Mouse (Mus musculus) neural tube, embryonic 12.5 days (tissue): Measurements from ENCODE around the gene Wdr54. TPM values are rescaled to one million over a fixed set of nuclear protein-coding genes. Genes with fewer than 3 reads are reported as not detected.
A peak's percentile ranks its signal among the peaks of the same experiment; 100 is the strongest.

Experiments used
- ATAC-seq: fragments of 200-750 bp; cut with Nextera tagmentation; 2 replicates; pipeline ENCODE4 v1.8.0; 2017; ENCODE audit warnings: low read depth, mild to moderate bottlenecking, moderate TSS enrichment, moderate library complexity; ENCODE audit not compliant: low FRiP score
- H3K27ac ChIP-seq: fragments of 300-500 bp; sonication (generic); 2 replicates; pipeline ENCODE4 v1.5.1; 2016
- H3K27me3 ChIP-seq: fragments of 300-500 bp; sonication (generic); replicated peaks from 2 replicates; pipeline ENCODE4 v1.6.1; 2016; ENCODE audit warnings: mild to moderate bottlenecking
- H3K36me3 ChIP-seq: fragments of 300-500 bp; sonication (generic); 2 replicates; pipeline ENCODE4 v1.6.1; 2016; ENCODE audit warnings: mild to moderate bottlenecking
- H3K4me1 ChIP-seq: fragments of 300-500 bp; sonication (generic); 2 replicates; pipeline ENCODE4 v1.6.1; 2016
- H3K4me2 ChIP-seq: fragments of 300-500 bp; sonication (generic); replicated peaks from 2 replicates; pipeline ENCODE4 v1.6.1; 2016; ENCODE audit warnings: mild to moderate bottlenecking
- H3K4me3 ChIP-seq: fragments of 300-500 bp; sonication (generic); 2 replicates; pipeline ENCODE4 v1.5.1; 2016
- H3K9ac ChIP-seq: fragments of 300-500 bp; sonication (generic); 2 replicates; pipeline ENCODE4 v1.6.1; 2016; ENCODE audit warnings: mild to moderate bottlenecking
- H3K9me3 ChIP-seq: fragments of 300-500 bp; sonication (generic); 2 replicates; pipeline ENCODE4 v1.6.1; 2016; ENCODE audit warnings: mild to moderate bottlenecking
- WGBS: fragments of 180-500 bp; shearing (Covaris S2); methylation state at CpG from one replicate; pipeline ENCODE4 v1.1.7; 2016; 5-methylcytosine and 5-hydroxymethylcytosine counted together
- polyA plus RNA-seq: library from polyadenylated mRNA; unstranded; fragments of >200 nt; fragmentation: Nextera tagmentation; extraction: Ambion mirVana; gene quantifications from 2 replicates; pipeline ENCODE4 v1.2.1, GENCODE M21; 2016

Gene Wdr54
- polyA plus RNA-seq = 11.5 and 13.5 TPM in 2 replicates

DNA sequence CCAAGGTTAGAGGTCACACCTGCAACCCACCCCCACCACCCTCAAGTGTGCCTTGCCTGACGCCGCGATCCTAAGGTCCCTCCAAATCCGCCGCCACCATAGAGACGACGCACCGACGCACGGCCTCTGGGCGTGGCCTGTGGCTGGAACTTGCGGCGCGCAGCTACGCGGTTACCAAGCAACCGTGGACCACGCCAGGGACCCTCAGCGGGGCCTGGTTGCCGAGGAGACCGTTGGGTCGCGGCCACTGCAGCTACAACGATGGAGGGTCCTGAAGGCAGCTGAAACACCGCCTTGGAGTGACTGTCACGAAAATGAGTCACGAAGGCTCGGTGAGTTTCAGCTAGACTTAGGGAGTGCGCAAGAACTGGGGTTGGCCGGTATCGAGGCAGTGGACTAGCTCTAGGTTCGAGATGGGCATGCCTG, at the start of gene Wdr54, which contains the start of gene 1700003E16Rik:
Wdr54 (minus strand) TSS at position 139 of the 426 bp plus-strand sequence.
1700003E16Rik (plus strand) TSS at position 146 of the 426 bp plus-strand sequence.
- H3K4me1 ChIP-seq = peaks cover 23% of the 10 kb centered on the region
- peak within 1 kb of the TSS; percentile 86 for H3K4me2 ChIP-seq
- H3K27ac ChIP-seq = no peak within 1 kb of the TSS
- H3K36me3 ChIP-seq = peaks cover 19% of the 10 kb centered on the region
- ATAC-seq = peak; percentile 96
- peak within 1 kb of the TSS; percentile 58 for H3K4me3 ChIP-seq
- no peaks in the 10 kb centered on the region for H3K9me3 ChIP-seq
- H3K9ac ChIP-seq = peak within 1 kb of the TSS; percentile 54
- peaks cover 14% of the 10 kb centered on the region for H3K27me3 ChIP-seq
- under 1% methylated on average over 32 of the region's 32 CpGs for WGBS

DNA sequence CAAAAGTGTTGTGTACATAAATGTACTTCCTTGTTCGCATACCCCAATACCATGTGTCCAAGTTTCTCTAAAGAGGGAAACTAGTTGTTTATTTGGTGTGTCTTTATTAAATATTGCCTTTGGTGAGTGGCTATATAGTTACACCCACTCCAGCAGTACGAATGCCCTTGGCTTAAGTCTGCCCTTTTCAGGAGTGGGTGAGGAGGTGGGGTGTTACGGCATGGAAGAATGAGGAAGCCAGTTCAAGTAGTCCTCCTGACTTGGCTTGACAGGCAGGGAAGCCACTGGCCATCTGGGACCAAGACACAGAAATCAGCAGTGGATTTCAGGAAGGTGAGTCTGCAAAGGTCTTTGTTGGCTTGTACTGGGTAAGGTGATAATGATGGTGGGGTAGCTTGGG, 49.7 kb upstream of the Wdr54 start:
- Histone ChIP-seq H3K4me2 (no peak overlapping the region), H3K4me3 (no peak overlapping the region), H3K27ac (no peak overlapping the region), H3K4me1 (no peaks in the 10 kb centered on the region), H3K36me3 (peaks cover 6% of the 10 kb centered on the region; the same call in 1 of the 2 replicates), H3K9me3 (no peaks in the 10 kb centered on the region), H3K27me3 (no peaks in the 10 kb centered on the region), H3K9ac (no peak overlapping the region)
- ATAC-seq = no peak
- 94% methylated on average over 3 of the region's 3 CpGs for WGBS

- Histone ChIP-seq H3K4me2 (no peak overlapping the region), H3K9me3 (no peaks in the 10 kb centered on the region), H3K9ac (no peak overlapping the region), H3K4me1 (no peaks in the 10 kb centered on the region), H3K36me3 (peaks cover 28% of the 10 kb centered on the region), H3K27me3 (no peaks in the 10 kb centered on the region), H3K27ac (no peak overlapping the region), H3K4me3 (no peak overlapping the region)
- WGBS = 89% methylated on average over 4 of the region's 4 CpGs
- ATAC-seq = no peak
These were observed 47.1 kb upstream of the Wdr54 start for GRCm38 (mm10) chr6:83203320-83203719.

DNA sequence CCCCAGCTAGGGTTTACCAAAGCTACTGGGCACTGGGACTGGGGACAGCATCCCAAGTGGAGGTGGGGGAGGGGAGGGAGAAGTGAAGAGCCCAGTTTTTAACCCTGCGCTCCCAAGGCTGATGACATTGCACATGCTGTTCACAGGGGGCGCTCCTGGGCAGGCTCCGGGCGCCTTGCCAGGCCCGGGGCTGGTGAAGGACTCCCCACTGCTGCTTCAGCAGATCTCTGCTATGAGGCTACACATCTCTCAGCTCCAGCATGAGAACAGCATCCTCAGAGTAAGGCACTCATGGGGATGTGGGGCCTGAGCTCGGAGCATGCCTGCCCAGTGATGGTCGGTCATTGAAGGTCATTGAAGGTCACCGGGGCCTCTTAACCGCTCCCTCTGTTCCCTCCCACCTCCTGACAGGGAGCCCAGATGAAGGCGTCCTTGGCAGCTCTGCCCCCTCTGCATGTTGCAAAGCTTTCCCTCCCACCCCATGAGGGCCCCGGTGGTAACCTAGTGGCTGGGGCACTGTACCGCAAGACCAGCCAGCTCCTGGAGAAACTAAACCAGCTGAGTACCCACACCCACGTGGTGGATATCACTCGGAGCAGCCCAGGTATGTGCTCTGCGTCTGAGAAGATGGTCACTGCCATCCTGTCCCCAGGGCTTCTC, 41.3 kb upstream of the Wdr54 start:
- H3K4me2 ChIP-seq = no peak overlapping the region
- no peak overlapping the region for H3K27ac ChIP-seq
- peaks cover 87% of the 10 kb centered on the region for H3K36me3 ChIP-seq
- peak; percentile 39; the same call in 1 of the 2 replicates for ATAC-seq
- no peaks in the 10 kb centered on the region for H3K27me3 ChIP-seq
- 41% methylated on average over 15 of the region's 15 CpGs for WGBS
- H3K4me3 ChIP-seq = no peak overlapping the region
- H3K9ac ChIP-seq = no peak overlapping the region
- no peaks in the 10 kb centered on the region for H3K9me3 ChIP-seq
- no peaks in the 10 kb centered on the region for H3K4me1 ChIP-seq

DNA sequence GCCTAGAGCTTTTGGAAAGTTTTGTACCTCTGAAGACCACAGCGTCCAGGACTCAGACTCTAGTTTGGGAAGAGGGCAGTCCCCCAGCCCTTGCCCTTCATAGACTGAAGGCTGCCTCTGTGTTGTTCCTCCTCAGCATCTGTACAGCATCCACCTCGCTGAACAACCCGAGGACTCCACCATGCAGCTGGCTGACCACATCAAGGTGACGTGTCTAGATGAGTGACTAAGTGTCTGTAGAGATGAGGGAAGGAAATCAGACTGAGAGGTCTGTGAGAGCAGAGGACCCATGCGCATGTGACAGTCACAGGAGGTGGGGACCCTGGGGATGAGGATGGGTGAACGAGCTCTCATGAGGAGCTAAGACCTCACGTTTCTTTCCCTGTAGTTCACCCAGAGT, 37.4 kb upstream of the Wdr54 start:
- H3K9me3 ChIP-seq = no peaks in the 10 kb centered on the region
- peaks cover 100% of the 10 kb centered on the region for H3K36me3 ChIP-seq

DNA sequence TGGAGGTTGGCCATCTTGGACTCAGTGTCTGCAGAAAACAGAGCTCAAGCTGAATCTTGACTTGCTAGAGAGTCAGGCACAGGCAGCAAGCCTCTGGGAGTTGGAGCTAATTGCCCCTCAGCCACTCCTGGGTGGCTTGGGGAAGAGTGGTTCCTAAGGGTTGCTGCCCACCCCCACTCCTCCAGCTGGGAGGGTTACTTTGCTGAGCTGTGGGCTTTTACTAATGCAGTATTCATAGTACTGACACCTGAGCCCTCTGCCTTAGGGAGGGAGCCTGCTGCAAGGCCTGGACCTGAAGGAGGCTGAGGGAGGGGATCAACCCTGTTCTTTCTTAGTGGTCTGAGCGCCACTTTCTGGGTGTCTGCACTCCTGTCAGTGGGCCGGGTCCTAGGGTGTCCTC, 30.7 kb upstream of the Wdr54 start:
- Histone ChIP-seq H3K27me3 (no peaks in the 10 kb centered on the region), H3K4me2 (peak overlapping the region; percentile 71), H3K9me3 (no peaks in the 10 kb centered on the region), H3K4me1 (peaks cover 25% of the 10 kb centered on the region), H3K27ac (peak overlapping the region; percentile 74; the same call in 1 of the 2 replicates), H3K9ac (peak overlapping the region; percentile 70), H3K4me3 (peak overlapping the region; percentile 53), H3K36me3 (peaks cover 61% of the 10 kb centered on the region)
- WGBS = 79% methylated on average over 2 of the region's 2 CpGs
- no peak for ATAC-seq

More for the DNA sequence above, 37.4 kb upstream of the Wdr54 start:
- H3K4me2 ChIP-seq = no peak overlapping the region
- H3K27me3 ChIP-seq = no peaks in the 10 kb centered on the region
- whole genome bisulfite sequencing = 91% methylated on average over 7 of the region's 7 CpGs
- no peak overlapping the region for H3K4me3 ChIP-seq
- no peak overlapping the region for H3K9ac ChIP-seq
- no peaks in the 10 kb centered on the region for H3K4me1 ChIP-seq
- no peak overlapping the region for H3K27ac ChIP-seq
- no peak for ATAC-seq

DNA sequence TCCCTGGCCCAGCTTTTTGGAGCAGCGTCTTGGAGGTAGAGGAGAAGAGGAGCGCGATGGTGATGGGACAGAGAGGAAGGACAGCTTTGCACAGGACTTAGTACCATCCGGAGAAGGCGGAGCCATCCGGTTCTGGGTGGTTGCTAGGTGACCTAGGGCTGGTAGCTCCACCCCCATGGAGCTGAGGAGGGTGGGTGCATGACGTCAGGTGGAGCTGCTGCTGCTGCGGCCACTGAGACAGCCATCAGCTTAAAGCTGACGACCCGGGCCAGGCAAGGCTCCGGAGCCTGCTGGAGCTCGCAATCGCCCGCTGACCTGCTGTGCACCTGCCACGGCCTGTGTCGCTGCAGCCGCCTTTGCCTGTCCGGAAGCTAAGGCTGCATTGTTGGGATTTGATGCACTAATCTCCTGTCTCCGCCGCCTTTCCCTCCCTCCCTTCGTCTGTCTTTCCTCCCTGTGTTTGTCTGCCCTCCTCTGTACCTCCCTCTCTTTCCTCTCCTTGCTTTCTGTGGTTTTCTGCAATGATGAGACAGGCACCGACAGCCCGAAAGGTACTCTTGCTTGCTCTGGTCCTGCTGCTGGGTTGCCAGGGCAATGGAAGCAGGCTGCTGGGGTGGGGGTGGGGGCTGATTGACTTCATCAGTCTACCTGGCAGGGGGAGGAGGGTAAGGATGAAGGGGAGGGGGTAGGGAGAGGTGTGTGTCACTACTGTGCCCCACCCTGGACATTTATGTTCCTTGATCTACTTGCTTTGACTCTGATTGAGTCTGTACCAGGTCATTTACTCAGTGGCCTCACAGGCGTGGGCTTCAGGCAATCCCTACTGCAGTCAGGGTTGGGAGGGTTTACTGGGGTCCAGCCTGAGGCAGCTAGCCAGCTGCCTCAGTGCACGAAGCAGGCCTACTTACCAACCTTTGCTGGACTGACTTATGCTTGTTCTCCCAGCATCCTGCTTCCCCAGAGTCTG, 30.0 kb upstream of the Wdr54 start:
- Histone ChIP-seq H3K9me3 (no peaks in the 10 kb centered on the region), H3K36me3 (peaks cover 54% of the 10 kb centered on the region), H3K27me3 (no peaks in the 10 kb centered on the region), H3K4me1 (peaks cover 25% of the 10 kb centered on the region), H3K27ac (peak overlapping the region; percentile 74), H3K9ac (peak overlapping the region; percentile 70), H3K4me2 (peak overlapping the region; percentile 71), H3K4me3 (peak overlapping the region; percentile 53)
- ATAC-seq = peak; percentile 98
- WGBS = 7% methylated on average over 25 of the region's 25 CpGs

- H3K27me3 ChIP-seq = no peaks in the 10 kb centered on the region
- no peak overlapping the region for H3K4me3 ChIP-seq
- H3K9ac ChIP-seq = no peak overlapping the region
- no peak for ATAC-seq
- no peak overlapping the region for H3K4me2 ChIP-seq
- H3K9me3 ChIP-seq = no peaks in the 10 kb centered on the region
- no peak overlapping the region for H3K27ac ChIP-seq
- 91% methylated on average over 3 of the region's 3 CpGs for WGBS
- H3K4me1 ChIP-seq = peaks cover 31% of the 10 kb centered on the region
- peaks cover 41% of the 10 kb centered on the region for H3K36me3 ChIP-seq
These were observed 28.8 kb upstream of the Wdr54 start for GRCm38 (mm10) chr6:83184858-83185435.

DNA sequence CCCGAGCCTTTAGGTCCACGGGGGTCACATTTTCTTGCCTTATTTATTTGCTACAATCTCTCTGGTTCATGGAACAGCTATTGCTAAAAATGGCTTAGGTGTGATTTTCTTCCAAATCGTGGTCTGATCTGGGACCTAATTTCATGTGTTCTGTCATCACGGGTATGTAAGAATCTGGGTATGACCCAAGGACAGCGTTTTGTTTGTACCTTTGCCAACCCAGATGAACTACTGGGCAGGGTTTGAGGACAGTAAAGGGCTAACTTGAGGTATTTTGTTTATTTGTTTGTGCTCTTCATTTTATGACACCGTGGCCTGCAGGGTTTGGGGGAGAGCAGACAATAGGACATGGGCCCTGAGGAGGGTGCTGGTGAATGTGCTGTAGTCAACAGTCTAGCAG, 24.4 kb upstream of the Wdr54 start:
- WGBS = 91% methylated on average over 6 of the region's 6 CpGs
- H3K4me2 ChIP-seq = peak overlapping the region; percentile 64
- no peak overlapping the region for H3K9ac ChIP-seq
- H3K27me3 ChIP-seq = no peaks in the 10 kb centered on the region
- peaks cover 22% of the 10 kb centered on the region for H3K4me1 ChIP-seq
- no peaks in the 10 kb centered on the region for H3K9me3 ChIP-seq
- peaks cover 33% of the 10 kb centered on the region for H3K36me3 ChIP-seq
- no peak for ATAC-seq
- no peak overlapping the region for H3K4me3 ChIP-seq
- H3K27ac ChIP-seq = no peak overlapping the region

DNA sequence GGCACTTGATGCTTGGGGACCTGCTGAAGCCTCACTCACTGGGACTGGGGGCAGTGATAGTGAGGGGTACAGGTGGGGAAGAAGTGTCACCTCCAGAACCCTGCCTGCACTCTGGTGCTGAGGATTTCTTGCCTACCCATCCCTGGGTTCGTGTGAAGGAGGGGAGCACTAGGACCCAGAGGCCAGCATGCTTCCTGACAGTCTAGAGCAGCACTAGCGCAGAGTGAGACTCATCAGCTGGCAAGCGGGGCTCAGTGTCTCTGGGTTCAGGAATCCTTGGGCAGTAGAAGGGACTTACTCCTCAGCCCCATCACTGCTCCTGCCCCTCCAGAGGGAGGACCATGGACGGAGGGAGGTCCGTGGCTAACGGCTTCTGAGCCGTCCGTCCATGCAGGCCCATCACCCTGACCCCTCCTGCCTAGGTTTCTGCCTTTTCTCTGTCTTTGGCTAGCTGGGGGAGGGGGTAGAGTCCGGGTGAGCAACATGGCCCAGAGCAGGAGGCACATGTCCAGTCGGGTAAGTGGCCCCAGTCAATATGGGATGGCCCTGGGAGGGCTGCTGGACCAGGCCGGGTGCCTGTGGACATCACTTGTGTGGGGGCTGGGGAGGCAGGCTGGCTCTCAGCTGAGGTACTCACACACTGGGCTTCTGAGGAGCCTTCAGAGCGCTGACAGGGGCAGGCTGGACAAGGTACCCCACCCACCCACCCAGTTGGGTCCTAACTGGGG, 23.4 kb upstream of the Wdr54 start:
- Histone ChIP-seq H3K27me3 (no peaks in the 10 kb centered on the region), H3K4me3 (peak overlapping the region; percentile 35), H3K9ac (peak overlapping the region; percentile 53), H3K36me3 (peaks cover 32% of the 10 kb centered on the region), H3K27ac (no peak overlapping the region), H3K4me1 (peaks cover 17% of the 10 kb centered on the region), H3K4me2 (peak overlapping the region; percentile 64), H3K9me3 (no peaks in the 10 kb centered on the region)
- peak; percentile 74 for ATAC-seq
- 12% methylated on average over 12 of the region's 12 CpGs for WGBS

- H3K9ac ChIP-seq = no peak overlapping the region
- H3K27me3 ChIP-seq = no peaks in the 10 kb centered on the region
- no peak for ATAC-seq
- H3K4me2 ChIP-seq = no peak overlapping the region
- H3K27ac ChIP-seq = no peak overlapping the region
- H3K9me3 ChIP-seq = no peaks in the 10 kb centered on the region
- 90% methylated on average over 8 of the region's 8 CpGs for WGBS
- peaks cover 8% of the 10 kb centered on the region for H3K36me3 ChIP-seq
- H3K4me1 ChIP-seq = peaks cover 22% of the 10 kb centered on the region
- no peak overlapping the region for H3K4me3 ChIP-seq
These were observed 19.8 kb upstream of the Wdr54 start for GRCm38 (mm10) chr6:83175996-83176395.
